Mouse (Mus musculus) small intestine, adult 2 months (tissue): ENCODE measurements around the gene Ncor1. TPM values are rescaled to one million over a fixed set of nuclear protein-coding genes. Genes with fewer than 3 reads are reported as not detected.

Experiments used
- H3K27ac ChIP-seq: fragments of 200-500 bp; 2 replicates; pipeline ENCODE4 v1.5.1; 2012; ENCODE audit warnings: low read depth, low read length, control low read depth, inconsistent platforms; ENCODE audit not compliant: insufficient read depth
- H3K27me3 ChIP-seq: fragments of 200-500 bp; 2 replicates; pipeline ENCODE4 v1.6.1; 2012; ENCODE audit warnings: mild to moderate bottlenecking, moderate library complexity, low read length, inconsistent platforms; ENCODE audit not compliant: control insufficient read depth, insufficient read depth
- H3K36me3 ChIP-seq: fragments of 200-500 bp; 2 replicates; pipeline ENCODE4 v1.6.1; 2012; ENCODE audit warnings: mild to moderate bottlenecking, low read length, control low read depth, inconsistent platforms; ENCODE audit not compliant: control insufficient read depth, insufficient read depth
- H3K4me1 ChIP-seq: fragments of 200-500 bp; 2 replicates; pipeline ENCODE4 v1.6.1; 2012; ENCODE audit warnings: low read length, inconsistent platforms, mixed read lengths; ENCODE audit not compliant: control insufficient read depth, insufficient read depth, insufficient read length
- H3K4me3 ChIP-seq: fragments of 200-500 bp; 2 replicates; pipeline ENCODE4 v1.5.1; 2012; ENCODE audit warnings: low read depth, mild to moderate bottlenecking, control low read depth, inconsistent platforms, low read length, moderate library complexity
- CTCF ChIP-seq: fragments of 200-500 bp; IDR thresholded peaks from 2 replicates; pipeline ENCODE4 v1.5.1; 2012; ENCODE audit warnings: low read depth, mild to moderate bottlenecking, control low read depth, inconsistent platforms, low read length, moderate library complexity, mixed read lengths; ENCODE audit not compliant: insufficient replicate concordance, insufficient read length; ENCODE audit errors: extremely low read depth
- POLR2A ChIP-seq: fragments of 200-500 bp; IDR thresholded peaks from 2 replicates; pipeline ENCODE4 v1.6.1; 2012; ENCODE audit warnings: low read depth, mild to moderate bottlenecking, control low read depth, inconsistent platforms, low read length, moderate library complexity
- WGBS: fragments of 180-500 bp; shearing (Covaris S2); methylation state at CpG from one replicate; pipeline ENCODE4 v1.1.7; 2018; 5-methylcytosine and 5-hydroxymethylcytosine counted together
- polyA plus RNA-seq: library from polyadenylated mRNA; depleted of rRNA; stranded (reverse); fragments of >200 nt; gene quantifications from 2 replicates; pipeline ENCODE4 v1.2.3, GENCODE M21; 2012

The Ncor1 gene
- polyA plus RNA-seq, 1 experiment: 130 TPM

GRCm38 (mm10) chr11:62494754-62495275 is 36.5 kb upstream of the Ncor1 start:
- 4% methylated on average over 6 of the region's 6 CpGs for WGBS
- Histone ChIP-seq H3K36me3 (no peaks in the 10 kb centered on the region), H3K4me3 (peak overlapping the region; percentile 13; the same call in 1 of the 2 replicates), H3K4me1 (peaks cover 30% of the 10 kb centered on the region), H3K27ac (peak overlapping the region; percentile 98), H3K27me3 (no peaks in the 10 kb centered on the region)
- TF ChIP-seq CTCF (no peak), POLR2A (peak; percentile 45; the same call in 1 of the 2 replicates)

GRCm38 (mm10) chr11:62493701-62494100 is 35.4 kb upstream of the Ncor1 start:
- no peaks in the 10 kb centered on the region for H3K36me3 ChIP-seq
- H3K4me3 ChIP-seq: no peak overlapping the region
- peaks cover 29% of the 10 kb centered on the region for H3K4me1 ChIP-seq
- no peak for TF ChIP-seq CTCF
- TF ChIP-seq POLR2A: no peak
- H3K27me3 ChIP-seq: no peaks in the 10 kb centered on the region
- WGBS: 87% methylated on average over 6 of the region's 6 CpGs
- no peak overlapping the region for H3K27ac ChIP-seq

- TF ChIP-seq POLR2A: no peak
- no peak for TF ChIP-seq CTCF
- peak overlapping the region; percentile 91 for H3K27ac ChIP-seq
- H3K27me3 ChIP-seq: no peaks in the 10 kb centered on the region
- peaks cover 15% of the 10 kb centered on the region for H3K4me1 ChIP-seq
- H3K36me3 ChIP-seq: no peaks in the 10 kb centered on the region
- no peak overlapping the region for H3K4me3 ChIP-seq
- 43% methylated on average over 10 of the region's 10 CpGs for WGBS
These were observed 29.4 kb upstream of the Ncor1 start for GRCm38 (mm10) chr11:62487540-62488350.

GRCm38 (mm10) chr11:62486949-62487348 is 28.6 kb upstream of the Ncor1 start:
- no peak for TF ChIP-seq POLR2A
- TF ChIP-seq CTCF: no peak
- H3K27ac ChIP-seq: peak overlapping the region; percentile 11; the same call in 1 of the 2 replicates
- H3K4me1 ChIP-seq: peaks cover 15% of the 10 kb centered on the region
- no peak overlapping the region for H3K4me3 ChIP-seq
- WGBS: 39% methylated on average over 1 of the region's 1 CpGs
- H3K36me3 ChIP-seq: no peaks in the 10 kb centered on the region
- H3K27me3 ChIP-seq: no peaks in the 10 kb centered on the region

- H3K36me3 ChIP-seq: no peaks in the 10 kb centered on the region
- no peak for TF ChIP-seq POLR2A
- TF ChIP-seq CTCF: no peak
- H3K4me1 ChIP-seq: peaks cover 13% of the 10 kb centered on the region; the same call in 1 of the 2 replicates
- 34% methylated on average over 5 of the region's 5 CpGs for WGBS
- H3K4me3 ChIP-seq: no peak overlapping the region
- peak overlapping the region; percentile 59 for H3K27ac ChIP-seq
- H3K27me3 ChIP-seq: no peaks in the 10 kb centered on the region
These were observed 21.2 kb upstream of the Ncor1 start for GRCm38 (mm10) chr11:62479581-62479980.

GRCm38 (mm10) chr11:62478931-62479330 is 20.6 kb upstream of the Ncor1 start:
- Histone ChIP-seq H3K27ac (peak overlapping the region; percentile 59; the same call in 1 of the 2 replicates), H3K36me3 (no peaks in the 10 kb centered on the region), H3K4me3 (no peak overlapping the region), H3K4me1 (peaks cover 13% of the 10 kb centered on the region; the same call in 1 of the 2 replicates), H3K27me3 (no peaks in the 10 kb centered on the region)
- 43% methylated on average over 6 of the region's 6 CpGs for WGBS
- TF ChIP-seq POLR2A (no peak), CTCF (no peak)

GRCm38 (mm10) chr11:62476156-62476555 is 17.8 kb upstream of the Ncor1 start:
- Histone ChIP-seq H3K4me3 (no peak overlapping the region), H3K27ac (no peak overlapping the region), H3K36me3 (no peaks in the 10 kb centered on the region), H3K4me1 (peaks cover 15% of the 10 kb centered on the region; the same call in 1 of the 2 replicates), H3K27me3 (no peaks in the 10 kb centered on the region)
- 54% methylated on average over 4 of the region's 4 CpGs for WGBS
- TF ChIP-seq CTCF: no peak
- no peak for TF ChIP-seq POLR2A
